Mouse (Mus musculus) left cerebral cortex, postnatal 10 days (tissue): ENCODE data around the gene Ces2b. TPM values are rescaled to one million over a fixed set of nuclear protein-coding genes. Genes with fewer than 3 reads are reported as not detected.

Experiments
- total RNA-seq, 2 experiments: library from RNA; stranded (reverse); gene quantifications; 2 replicates each; pipeline ENCODE4 v1.2.3; 2021

Ces2b gene
- total RNA-seq, 2 experiments from 2014 or later: 0.26 to 0.45 TPM

Other genes with a start within 250 kb of the Ces2b start
- 10 to 100 TPM; 10.1 to 10.4 TPM for gene Pdp2, start 240.1 kb upstream of the Ces2b start, total RNA-seq
- not detected for gene Cdh16, start 207.2 kb upstream of the Ces2b start, total RNA-seq
- gene Rrad, start 200.2 kb upstream of the Ces2b start, total RNA-seq: 1 to 10 TPM; 4.9 to 5.3 TPM
- gene Ciao2b, start 189.6 kb upstream of the Ces2b start, total RNA-seq: 10 to 100 TPM; 28.5 to 30.7 TPM
- gene Ces2a, start 97.6 kb upstream of the Ces2b start, total RNA-seq: not detected
- not detected for gene Ces2c, start 15.5 kb downstream of the Ces2b start, total RNA-seq
- gene Ces2e, start 94.7 kb downstream of the Ces2b start, total RNA-seq: under 1 TPM in 1 of 2 experiments, not detected in 1; 0.16 TPM
- gene Ces2f, start 115.8 kb downstream of the Ces2b start, total RNA-seq: not detected
- under 1 TPM; 0.20 to 0.39 TPM for gene Ces2g, start 130.1 kb downstream of the Ces2b start, total RNA-seq
- not detected for gene Ces2h, start 169.3 kb downstream of the Ces2b start, total RNA-seq
- gene Ces3a, start 217.0 kb downstream of the Ces2b start, total RNA-seq: not detected